Mouse (Mus musculus) lung, postnatal 0 days (tissue): ENCODE data around the gene Tpmt. TPM values are rescaled to one million over a fixed set of nuclear protein-coding genes. Genes with fewer than 3 reads are reported as not detected.

Source experiments
- ATAC-seq: fragments of 200-750 bp; cut with Nextera tagmentation; 2 replicates; pipeline ENCODE4 v1.8.0; 2017; ENCODE audit warnings: moderate library complexity
- DNase-seq: peaks from one replicate; pipeline ENCODE4 v3.0.0-alpha.2; 2016; ENCODE audit warnings: low spot score
- H3K27ac ChIP-seq: fragments of 300-500 bp; sonication (generic); 2 replicates; pipeline ENCODE4 v1.5.1; 2014; ENCODE audit warnings: antibody characterized with exemption, mild to moderate bottlenecking, low read length, mixed read lengths
- H3K27me3 ChIP-seq: fragments of 300-500 bp; sonication (generic); replicated peaks from 2 replicates; pipeline ENCODE4 v1.6.1; 2014; ENCODE audit warnings: low read length, mixed read lengths; ENCODE audit not compliant: insufficient read depth
- H3K36me3 ChIP-seq: fragments of 300-500 bp; sonication (generic); 2 replicates; pipeline ENCODE4 v1.6.1; 2014; ENCODE audit warnings: low read length, mixed read lengths; ENCODE audit not compliant: insufficient read depth
- H3K4me1 ChIP-seq: fragments of 300-500 bp; sonication (generic); 2 replicates; pipeline ENCODE4 v1.6.1; 2014; ENCODE audit warnings: antibody characterized with exemption, low read depth, low read length, mixed read lengths; ENCODE audit not compliant: insufficient read depth
- H3K4me2 ChIP-seq: fragments of 300-500 bp; sonication (generic); replicated peaks from 2 replicates; pipeline ENCODE4 v1.6.1; 2014; ENCODE audit warnings: low read depth, mild to moderate bottlenecking, low read length, moderate library complexity, mixed read lengths
- H3K4me3 ChIP-seq: fragments of 300-500 bp; sonication (generic); 2 replicates; pipeline ENCODE4 v1.5.1; 2014; ENCODE audit warnings: low read depth, low read length
- H3K9ac ChIP-seq: fragments of 300-500 bp; sonication (generic); replicated peaks from 2 replicates; pipeline ENCODE4 v1.6.1; 2014; ENCODE audit warnings: low read depth, mild to moderate bottlenecking
- H3K9me3 ChIP-seq: fragments of 300-500 bp; sonication (generic); 2 replicates; pipeline ENCODE4 v1.6.1; 2016; ENCODE audit warnings: low read length, mixed read lengths
- CTCF ChIP-seq: IDR thresholded peaks from 2 replicates; pipeline ENCODE4 v1.5.1; 2016; ENCODE audit warnings: antibody characterized with exemption, mild to moderate bottlenecking
- EP300 ChIP-seq: IDR thresholded peaks from 2 replicates; pipeline ENCODE4 v1.6.1; 2016; ENCODE audit warnings: antibody characterized with exemption, mild to moderate bottlenecking, control low read depth
- whole genome bisulfite sequencing: fragments of 180-500 bp; shearing (Covaris S2); extraction: QIAGEN DNeasy Blood & Tissue Kit; methylation state at CpG from one replicate; pipeline ENCODE4 v1.1.7; 2014; 5-methylcytosine and 5-hydroxymethylcytosine counted together
- polyA plus RNA-seq: library from polyadenylated mRNA; unstranded; fragments of >200 nt; fragmentation: Nextera tagmentation; extraction: Ambion mirVana; gene quantifications from 2 replicates; pipeline ENCODE4 v1.2.1, GENCODE M21; 2015

The Tpmt gene
- polyA plus RNA-seq, result 6.8 and 7.4 TPM in 2 replicates

DNA sequence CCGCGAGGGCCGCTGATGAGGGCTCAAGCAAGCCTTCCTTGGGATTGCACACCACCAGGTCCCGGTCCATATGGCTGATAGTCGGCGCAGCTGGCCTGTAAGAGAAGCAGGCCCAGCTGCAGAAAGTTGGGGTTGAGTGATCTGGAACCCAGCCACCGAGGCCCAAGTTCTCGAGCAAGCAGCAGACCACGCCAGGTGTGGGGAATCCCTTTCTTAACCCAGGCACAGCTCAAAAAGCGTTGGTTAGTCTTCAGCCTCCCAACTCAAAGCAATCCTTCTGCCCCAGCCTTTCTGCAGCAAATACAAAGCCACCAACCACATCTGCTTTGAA is at the start of gene Tpmt:
TSS of gene Tpmt (minus strand) at position 121 of the 331 bp plus-strand sequence.
- Histone ChIP-seq H3K27ac (peak within 1 kb of the TSS; percentile 55), H3K4me1 (peaks cover 8% of the 10 kb centered on the region; the same call in 1 of the 2 replicates), H3K9me3 (no peaks in the 10 kb centered on the region), H3K4me2 (peak within 1 kb of the TSS; percentile 98), H3K4me3 (peak within 1 kb of the TSS; percentile 93), H3K27me3 (no peaks in the 10 kb centered on the region), H3K9ac (peak within 1 kb of the TSS; percentile 63), H3K36me3 (no peaks in the 10 kb centered on the region)
- no peak for ATAC-seq
- DNase-seq, result no peak
- 12% methylated on average over 10 of the region's 10 CpGs for WGBS
- TF ChIP-seq EP300, result no peak
- no peak for TF ChIP-seq CTCF

DNA sequence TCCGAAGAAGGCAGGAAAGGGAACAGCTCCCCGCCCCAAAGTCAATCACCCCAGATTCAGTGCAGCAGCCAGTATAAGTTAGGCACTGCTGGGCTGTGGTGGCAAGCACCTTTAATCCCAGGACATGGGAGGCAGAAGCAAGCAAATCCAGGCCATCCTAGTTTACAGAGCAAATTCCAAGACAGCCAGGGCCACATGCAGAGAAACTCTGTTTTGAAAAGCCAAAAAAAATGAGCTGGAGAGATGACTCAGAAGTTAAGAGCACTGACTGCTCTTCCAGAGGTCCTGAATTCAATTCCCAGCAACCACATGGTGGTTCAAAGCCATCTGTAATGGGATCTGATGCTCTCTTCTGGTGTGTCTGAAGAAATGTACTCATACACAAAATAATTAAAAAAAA is 49.3 kb upstream of the Tpmt start:
- H3K4me2 ChIP-seq, result no peak overlapping the region
- WGBS, result 92% methylated on average over 2 of the region's 2 CpGs
- peaks cover 11% of the 10 kb centered on the region; the same call in 1 of the 2 replicates for H3K36me3 ChIP-seq
- no peak for ATAC-seq
- DNase-seq, result no peak
- no peak overlapping the region for H3K9ac ChIP-seq
- no peak overlapping the region for H3K4me3 ChIP-seq
- no peak for TF ChIP-seq CTCF
- TF ChIP-seq EP300, result no peak
- H3K4me1 ChIP-seq, result no peaks in the 10 kb centered on the region
- H3K27me3 ChIP-seq, result no peaks in the 10 kb centered on the region
- H3K9me3 ChIP-seq, result no peaks in the 10 kb centered on the region
- no peak overlapping the region for H3K27ac ChIP-seq

DNA sequence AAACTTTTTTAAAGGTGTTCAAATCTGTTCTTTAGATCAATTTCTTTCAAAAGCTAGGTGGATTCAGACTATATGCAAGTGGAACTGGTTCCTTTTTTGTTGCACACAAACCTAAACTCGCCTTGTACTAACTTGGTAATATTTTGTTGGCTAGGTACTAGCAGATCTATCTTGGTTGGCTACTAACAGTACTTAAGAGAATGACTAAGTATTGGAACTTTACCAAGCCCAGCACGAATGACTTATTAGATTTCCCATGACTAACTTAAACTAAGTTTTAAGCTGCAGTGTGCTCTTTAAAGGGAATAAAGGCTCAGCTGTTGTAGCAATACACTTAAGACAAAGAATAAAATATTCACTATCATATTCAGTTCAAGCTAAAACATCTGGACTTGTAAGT is 44.7 kb upstream of the Tpmt start:
- H3K4me1 ChIP-seq, result no peaks in the 10 kb centered on the region
- DNase-seq (no peak), ATAC-seq (no peak)
- H3K4me3 ChIP-seq, result no peak overlapping the region
- TF ChIP-seq CTCF, result no peak
- no peak for TF ChIP-seq EP300
- no peaks in the 10 kb centered on the region for H3K9me3 ChIP-seq
- 77% methylated on average over 2 of the region's 2 CpGs for WGBS
- peaks cover 9% of the 10 kb centered on the region; the same call in 1 of the 2 replicates for H3K36me3 ChIP-seq
- H3K4me2 ChIP-seq, result no peak overlapping the region
- no peak overlapping the region for H3K27ac ChIP-seq
- H3K27me3 ChIP-seq, result no peaks in the 10 kb centered on the region
- H3K9ac ChIP-seq, result no peak overlapping the region

DNA sequence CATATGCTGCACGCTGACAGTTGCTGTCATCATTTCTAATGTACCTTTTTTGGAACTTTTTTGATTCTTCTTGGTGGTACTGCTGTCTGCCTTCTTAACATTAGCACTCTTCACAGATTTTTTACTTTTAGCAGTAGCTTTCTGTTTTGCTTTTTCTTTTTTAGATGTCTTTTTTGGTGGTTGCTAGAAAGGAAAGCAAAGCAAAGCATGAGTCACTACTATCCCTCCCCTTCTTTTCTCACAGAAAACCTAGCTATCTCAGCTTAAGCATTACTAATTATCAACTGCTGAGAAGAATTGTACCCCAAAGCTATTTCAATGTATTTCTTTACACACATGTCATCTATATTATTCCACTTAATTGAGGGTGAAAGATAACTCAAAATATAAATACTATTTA is 43.9 kb upstream of the Tpmt start:
- no peak overlapping the region for H3K9ac ChIP-seq

DNA sequence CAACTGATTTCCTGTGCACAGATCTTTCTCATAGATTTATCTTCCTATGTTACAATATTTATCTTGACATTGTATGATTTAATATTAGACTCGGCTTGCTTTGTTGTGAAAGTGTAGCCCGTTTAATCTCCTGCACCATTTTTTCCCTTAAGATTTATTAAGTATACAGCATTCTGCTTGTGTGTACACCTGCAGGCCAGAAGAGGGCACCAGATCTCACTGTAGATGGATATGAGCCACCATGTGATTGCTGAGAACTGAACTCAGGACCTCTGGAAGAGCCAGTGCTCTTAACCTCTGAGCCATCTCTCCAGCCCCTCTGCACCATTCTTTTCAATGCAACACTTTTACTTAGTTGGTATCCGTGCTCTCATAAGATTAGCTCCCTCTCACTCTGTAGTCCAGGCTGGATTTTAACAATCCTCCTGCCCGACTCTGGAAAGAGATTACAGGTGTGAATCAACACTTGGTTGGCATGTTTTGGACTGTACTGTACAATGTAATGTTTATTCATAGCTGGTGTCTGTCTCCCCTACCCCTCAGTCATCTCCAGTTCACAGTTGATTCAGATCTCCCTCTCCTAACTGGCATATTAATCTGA is 36.5 kb upstream of the Tpmt start:
- ATAC-seq (no peak), DNase-seq (no peak)
- Histone ChIP-seq H3K4me2 (no peak overlapping the region), H3K27ac (no peak overlapping the region), H3K36me3 (peaks cover 11% of the 10 kb centered on the region; the same call in 1 of the 2 replicates), H3K27me3 (no peaks in the 10 kb centered on the region), H3K9ac (no peak overlapping the region), H3K9me3 (no peaks in the 10 kb centered on the region), H3K4me3 (no peak overlapping the region), H3K4me1 (no peaks in the 10 kb centered on the region)
- TF ChIP-seq CTCF (peak; percentile 59), EP300 (no peak)
- WGBS, result 87% methylated on average over 4 of the region's 4 CpGs

More for the DNA sequence above, 43.9 kb upstream of the Tpmt start:
- H3K9me3 ChIP-seq, result no peaks in the 10 kb centered on the region
- no peak overlapping the region for H3K4me3 ChIP-seq
- no peak overlapping the region for H3K27ac ChIP-seq
- ATAC-seq (no peak), DNase-seq (no peak)
- peaks cover 9% of the 10 kb centered on the region; the same call in 1 of the 2 replicates for H3K36me3 ChIP-seq
- H3K27me3 ChIP-seq, result no peaks in the 10 kb centered on the region
- TF ChIP-seq CTCF, result no peak
- TF ChIP-seq EP300, result no peak
- H3K4me2 ChIP-seq, result no peak overlapping the region
- no peaks in the 10 kb centered on the region for H3K4me1 ChIP-seq
- WGBS, result 92% methylated on average over 1 of the region's 1 CpGs

DNA sequence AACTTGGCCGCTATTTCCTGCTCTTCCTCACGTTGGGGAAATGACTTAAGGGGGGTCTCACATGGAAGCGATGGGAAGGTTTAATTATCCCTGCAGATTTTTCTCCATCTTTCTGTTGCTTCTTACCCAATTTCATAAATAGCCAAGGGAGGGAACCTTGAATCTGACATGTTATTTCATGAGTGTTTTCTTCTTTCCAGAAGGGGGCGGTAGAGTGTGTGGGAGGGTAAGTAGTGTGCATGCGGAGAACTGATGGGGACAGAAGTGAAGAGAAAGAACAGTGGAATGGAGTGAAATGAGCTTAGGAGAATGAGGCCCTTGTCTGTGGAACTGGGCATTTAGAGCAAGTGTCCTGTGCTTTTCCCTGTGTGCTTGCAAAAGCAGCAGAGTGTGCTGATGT is 34.3 kb upstream of the Tpmt start:
- Histone ChIP-seq H3K4me1 (no peaks in the 10 kb centered on the region), H3K9ac (no peak overlapping the region), H3K27ac (no peak overlapping the region), H3K36me3 (peaks cover 17% of the 10 kb centered on the region), H3K4me3 (no peak overlapping the region), H3K9me3 (no peaks in the 10 kb centered on the region), H3K4me2 (no peak overlapping the region), H3K27me3 (no peaks in the 10 kb centered on the region)
- TF ChIP-seq CTCF (peak; percentile 52), EP300 (no peak)
- WGBS, result 74% methylated on average over 5 of the region's 5 CpGs
- ATAC-seq (no peak), DNase-seq (peak; percentile 28)

DNA sequence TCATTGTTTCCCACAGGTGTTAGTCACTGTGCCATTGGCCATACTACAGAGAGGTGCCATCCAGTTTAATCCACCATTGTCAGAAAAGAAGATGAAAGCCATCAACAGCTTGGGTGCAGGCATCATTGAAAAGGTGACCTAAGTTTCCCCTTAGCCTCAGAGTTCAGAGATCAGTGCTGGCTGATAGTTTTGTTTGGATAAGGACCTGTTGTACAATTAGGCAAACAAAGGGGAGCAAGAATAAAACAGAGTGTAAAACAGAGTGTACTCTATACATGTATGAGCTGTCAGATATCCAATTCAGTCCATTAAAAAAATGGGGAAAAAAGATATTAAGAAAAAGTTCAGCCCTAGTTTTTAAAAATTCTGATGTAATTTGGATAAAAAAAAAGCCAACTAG is 32.8 kb upstream of the Tpmt start:
- Histone ChIP-seq H3K27me3 (no peaks in the 10 kb centered on the region), H3K27ac (no peak overlapping the region), H3K4me3 (no peak overlapping the region), H3K36me3 (peaks cover 21% of the 10 kb centered on the region), H3K4me2 (no peak overlapping the region), H3K4me1 (no peaks in the 10 kb centered on the region), H3K9ac (no peak overlapping the region), H3K9me3 (no peaks in the 10 kb centered on the region)
- no peak for DNase-seq
- no peak for TF ChIP-seq CTCF
- no peak for TF ChIP-seq EP300
- no peak for ATAC-seq
